Mouse (Mus musculus) heart, embryonic 10.5 days (tissue): ENCODE measurements around the gene Krt35. TPM values are rescaled to one million over a fixed set of nuclear protein-coding genes. Genes with fewer than 3 reads are reported as not detected.

ENCODE experiments used
- DNase-seq: peaks from one replicate; pipeline ENCODE4 v3.0.0-alpha.2; 2017; ENCODE audit warnings: low spot score
- H3K27ac ChIP-seq: fragments of 300-500 bp; sonication (generic); 2 replicates; pipeline ENCODE4 v1.5.1; 2016; ENCODE audit warnings: mild to moderate bottlenecking
- H3K27me3 ChIP-seq: fragments of 300-500 bp; sonication (generic); 2 replicates; pipeline ENCODE4 v1.6.1; 2016; ENCODE audit warnings: mild to moderate bottlenecking; ENCODE audit not compliant: poor library complexity, insufficient read depth, severe bottlenecking
- H3K36me3 ChIP-seq: fragments of 300-500 bp; sonication (generic); 2 replicates; pipeline ENCODE4 v1.6.1; 2016; ENCODE audit warnings: mild to moderate bottlenecking, moderate library complexity
- H3K4me1 ChIP-seq: fragments of 300-500 bp; sonication (generic); 2 replicates; pipeline ENCODE4 v1.6.1; 2016; ENCODE audit warnings: mild to moderate bottlenecking
- H3K4me3 ChIP-seq: fragments of 300-500 bp; sonication (generic); 2 replicates; pipeline ENCODE4 v1.5.1; 2016; ENCODE audit warnings: mild to moderate bottlenecking, moderate library complexity
- H3K9me3 ChIP-seq: fragments of 300-500 bp; sonication (generic); 2 replicates; pipeline ENCODE4 v1.6.1; 2016; ENCODE audit warnings: mild to moderate bottlenecking, moderate library complexity
- WGBS: fragments of 180-500 bp; shearing (Covaris S2); methylation state at CpG from one replicate; pipeline ENCODE4 v1.1.7; 2016; 5-methylcytosine and 5-hydroxymethylcytosine counted together
- polyA plus RNA-seq: library from polyadenylated mRNA; unstranded; fragments of >200 nt; fragmentation: Nextera tagmentation; extraction: Ambion mirVana; gene quantifications from 2 replicates; pipeline ENCODE4 v1.2.1, GENCODE M21; 2016

The Krt35 gene
- polyA plus RNA-seq, 1 experiment from 2014 or later = not detected

GRCm38 (mm10) chr11:100105576-100106122, 9.6 kb upstream of the Krt35 start, which contains the start of gene Krt36:
Krt36 (minus strand) TSS chr11:100105626.
- Histone ChIP-seq H3K4me3 (no peak within 1 kb of the TSS), H3K9me3 (no peaks in the 10 kb centered on the region), H3K27ac (no peak within 1 kb of the TSS), H3K27me3 (peaks cover 8% of the 10 kb centered on the region), H3K36me3 (no peaks in the 10 kb centered on the region), H3K4me1 (no peaks in the 10 kb centered on the region)
- 85% methylated on average over 6 of the region's 6 CpGs for WGBS
- DNase-seq = no peak

GRCm38 (mm10) chr11:100102693-100103429, 6.8 kb upstream of the Krt35 start:
- Histone ChIP-seq H3K27ac (no peak overlapping the region; the same call in 1 of the 2 replicates), H3K4me1 (peaks cover 10% of the 10 kb centered on the region), H3K4me3 (no peak overlapping the region), H3K36me3 (no peaks in the 10 kb centered on the region), H3K27me3 (peaks cover 8% of the 10 kb centered on the region), H3K9me3 (no peaks in the 10 kb centered on the region)
- DNase-seq = no peak
- 46% methylated on average over 15 of the region's 15 CpGs for WGBS

- 81% methylated on average over 4 of the region's 4 CpGs for WGBS
- peaks cover 11% of the 10 kb centered on the region for H3K4me1 ChIP-seq
- DNase-seq = no peak
- no peak overlapping the region for H3K4me3 ChIP-seq
- H3K27ac ChIP-seq = no peak overlapping the region
- no peaks in the 10 kb centered on the region for H3K36me3 ChIP-seq
- peaks cover 14% of the 10 kb centered on the region for H3K27me3 ChIP-seq
- H3K9me3 ChIP-seq = no peaks in the 10 kb centered on the region
These were observed 4.3 kb upstream of the Krt35 start for GRCm38 (mm10) chr11:100100391-100100790.

GRCm38 (mm10) chr11:100097819-100098218, 1.8 kb upstream of the Krt35 start:
- WGBS = 69% methylated on average over 9 of the region's 9 CpGs
- H3K27ac ChIP-seq = peak overlapping the region; percentile 23; the same call in 1 of the 2 replicates

GRCm38 (mm10) chr11:100088378-100089025, 7.5 kb downstream of the Krt35 start:
- DNase-seq = no peak
- no peaks in the 10 kb centered on the region for H3K4me1 ChIP-seq
- no peak overlapping the region for H3K27ac ChIP-seq
- 59% methylated on average over 7 of the region's 7 CpGs for WGBS
- H3K9me3 ChIP-seq = no peaks in the 10 kb centered on the region
- H3K4me3 ChIP-seq = no peak overlapping the region
- no peaks in the 10 kb centered on the region for H3K36me3 ChIP-seq
- peaks cover 12% of the 10 kb centered on the region; the same call in 1 of the 2 replicates for H3K27me3 ChIP-seq

More at GRCm38 (mm10) chr11:100097819-100098218, 1.8 kb upstream of the Krt35 start:
- H3K4me1 ChIP-seq = peaks cover 11% of the 10 kb centered on the region
- DNase-seq = no peak
- H3K27me3 ChIP-seq = peaks cover 14% of the 10 kb centered on the region; the same call in 1 of the 2 replicates
- H3K4me3 ChIP-seq = no peak overlapping the region
- no peaks in the 10 kb centered on the region for H3K36me3 ChIP-seq
- no peaks in the 10 kb centered on the region for H3K9me3 ChIP-seq

GRCm38 (mm10) chr11:100087861-100088260, 8.2 kb downstream of the Krt35 start, which contains the start of gene Krt32:
Krt32 (minus strand) TSS chr11:100088226.
- no peak within 1 kb of the TSS for H3K4me3 ChIP-seq
- H3K36me3 ChIP-seq = no peaks in the 10 kb centered on the region
- peaks cover 6% of the 10 kb centered on the region; the same call in 1 of the 2 replicates for H3K27me3 ChIP-seq
- H3K4me1 ChIP-seq = no peaks in the 10 kb centered on the region
- 81% methylated on average over 10 of the region's 10 CpGs for WGBS
- no peak for DNase-seq
- H3K9me3 ChIP-seq = no peaks in the 10 kb centered on the region
- H3K27ac ChIP-seq = no peak within 1 kb of the TSS

- H3K27me3 ChIP-seq = no peaks in the 10 kb centered on the region; the same call in 1 of the 2 replicates
- no peaks in the 10 kb centered on the region for H3K4me1 ChIP-seq
- DNase-seq = no peak
- H3K9me3 ChIP-seq = no peaks in the 10 kb centered on the region
- H3K36me3 ChIP-seq = no peaks in the 10 kb centered on the region
- WGBS = 67% methylated on average over 1 of the region's 1 CpGs
- H3K4me3 ChIP-seq = no peak overlapping the region
- no peak overlapping the region for H3K27ac ChIP-seq
These were observed 22.2 kb downstream of the Krt35 start for GRCm38 (mm10) chr11:100073873-100074272.

GRCm38 (mm10) chr11:100067293-100068036, 28.6 kb downstream of the Krt35 start:
- Histone ChIP-seq H3K27ac (no peak overlapping the region), H3K9me3 (no peaks in the 10 kb centered on the region)
- no peak for DNase-seq

GRCm38 (mm10) chr11:100066236-100067010, 29.6 kb downstream of the Krt35 start:
- Histone ChIP-seq H3K27ac (no peak overlapping the region), H3K4me3 (no peak overlapping the region), H3K9me3 (no peaks in the 10 kb centered on the region), H3K27me3 (no peaks in the 10 kb centered on the region), H3K4me1 (peaks cover 4% of the 10 kb centered on the region; the same call in 1 of the 2 replicates), H3K36me3 (no peaks in the 10 kb centered on the region)
- WGBS = 65% methylated on average over 12 of the region's 12 CpGs
- DNase-seq = no peak

More at GRCm38 (mm10) chr11:100067293-100068036, 28.6 kb downstream of the Krt35 start:
- H3K4me1 ChIP-seq = peaks cover 4% of the 10 kb centered on the region; the same call in 1 of the 2 replicates
- no peak overlapping the region for H3K4me3 ChIP-seq
- 69% methylated on average over 17 of the region's 17 CpGs for WGBS
- H3K27me3 ChIP-seq = no peaks in the 10 kb centered on the region
- H3K36me3 ChIP-seq = no peaks in the 10 kb centered on the region

- 73% methylated on average over 8 of the region's 8 CpGs for WGBS
- no peaks in the 10 kb centered on the region for H3K4me1 ChIP-seq
- no peaks in the 10 kb centered on the region for H3K9me3 ChIP-seq
These were observed 37.2 kb downstream of the Krt35 start for GRCm38 (mm10) chr11:100058875-100059274.

GRCm38 (mm10) chr11:100055686-100056655, 40.1 kb downstream of the Krt35 start:
- H3K9me3 ChIP-seq = no peaks in the 10 kb centered on the region; the same call in 1 of the 2 replicates
- WGBS = 67% methylated on average over 9 of the region's 9 CpGs
- H3K27ac ChIP-seq = no peak overlapping the region
- no peaks in the 10 kb centered on the region for H3K4me1 ChIP-seq
- DNase-seq = no peak
- no peak overlapping the region for H3K4me3 ChIP-seq
- no peaks in the 10 kb centered on the region for H3K36me3 ChIP-seq
- no peaks in the 10 kb centered on the region for H3K27me3 ChIP-seq

More at GRCm38 (mm10) chr11:100058875-100059274, 37.2 kb downstream of the Krt35 start:
- H3K36me3 ChIP-seq = no peaks in the 10 kb centered on the region
- H3K27ac ChIP-seq = no peak overlapping the region
- no peak overlapping the region for H3K4me3 ChIP-seq
- no peaks in the 10 kb centered on the region for H3K27me3 ChIP-seq
- no peak for DNase-seq
